Mouse (Mus musculus) heart, embryonic 15.5 days (tissue): ENCODE measurements at regions not wholly inside any gene's neighbourhood (a gene's known extent, or its start where the extent isn't known, plus 50 kb on each side); places are given as distances from the start of the nearest gene placed in this dataset.

Experiments used
- ATAC-seq: fragments of 200-750 bp; cut with Nextera tagmentation; replicated peaks from 2 replicates; pipeline ENCODE4 v1.8.0; 2017; ENCODE audit warnings: low read depth, moderate TSS enrichment; ENCODE audit not compliant: insufficient number of reproducible peaks, insufficient read depth, low FRiP score
- H3K27ac ChIP-seq: fragments of 300-500 bp; sonication (generic); 2 replicates; pipeline ENCODE4 v1.5.1; 2015; ENCODE audit warnings: mild to moderate bottlenecking, inconsistent platforms
- H3K27me3 ChIP-seq: fragments of 300-500 bp; sonication (generic); 2 replicates; pipeline ENCODE4 v1.6.1; 2015; ENCODE audit warnings: inconsistent platforms
- H3K36me3 ChIP-seq: fragments of 300-500 bp; sonication (generic); 2 replicates; pipeline ENCODE4 v1.6.1; 2015; ENCODE audit warnings: mild to moderate bottlenecking, inconsistent platforms
- H3K4me1 ChIP-seq: fragments of 300-500 bp; sonication (generic); replicated peaks from 2 replicates; pipeline ENCODE4 v1.6.1; 2015; ENCODE audit warnings: inconsistent platforms
- H3K4me2 ChIP-seq: fragments of 300-500 bp; sonication (generic); 2 replicates; pipeline ENCODE4 v1.6.1; 2015; ENCODE audit warnings: inconsistent platforms, mild to moderate bottlenecking, moderate library complexity
- H3K4me3 ChIP-seq: fragments of 300-500 bp; sonication (generic); 2 replicates; pipeline ENCODE4 v1.5.1; 2015; ENCODE audit warnings: mild to moderate bottlenecking, inconsistent platforms
- H3K9ac ChIP-seq: fragments of 300-500 bp; sonication (generic); 2 replicates; pipeline ENCODE4 v1.6.1; 2015; ENCODE audit warnings: mild to moderate bottlenecking, inconsistent platforms
- H3K9me3 ChIP-seq: fragments of 300-500 bp; sonication (generic); replicated peaks from 2 replicates; pipeline ENCODE4 v1.6.1; 2016; ENCODE audit warnings: inconsistent platforms
- WGBS: fragments of 180-500 bp; shearing (Covaris S2); methylation state at CpG from one replicate; pipeline ENCODE4 v1.1.7; 2015; ENCODE audit warnings: mixed read lengths; 5-methylcytosine and 5-hydroxymethylcytosine counted together

DNA sequence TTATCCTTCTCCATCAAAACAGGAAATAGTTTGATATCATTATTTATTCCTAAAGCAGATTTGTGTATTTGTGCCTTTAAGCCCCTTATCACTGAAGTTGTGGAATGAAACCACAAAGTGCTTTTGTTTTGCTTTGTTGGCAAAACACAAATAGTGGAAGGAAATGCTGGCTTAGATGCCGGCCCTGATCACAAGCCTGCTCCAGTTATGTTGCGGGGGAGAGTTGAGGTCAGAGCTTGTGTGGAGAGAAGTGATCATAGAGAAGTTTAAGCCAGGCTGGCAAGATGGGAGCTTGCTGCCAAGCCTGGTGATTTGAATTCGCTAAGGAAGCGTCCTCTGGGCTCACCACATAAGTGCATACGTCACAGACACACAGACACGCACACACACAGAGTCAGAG is 74.2 kb upstream of the S1pr1 start:
- H3K36me3 ChIP-seq = no peaks in the 10 kb centered on the region
- H3K27ac ChIP-seq = no peak overlapping the region
- no peaks in the 10 kb centered on the region for H3K9me3 ChIP-seq
- H3K9ac ChIP-seq = no peak overlapping the region
- H3K4me2 ChIP-seq = no peak overlapping the region
- H3K4me1 ChIP-seq = peaks cover 10% of the 10 kb centered on the region
- no peak overlapping the region for H3K4me3 ChIP-seq
- no peak for ATAC-seq
- H3K27me3 ChIP-seq = no peaks in the 10 kb centered on the region
- WGBS = 72% methylated on average over 6 of the region's 6 CpGs

DNA sequence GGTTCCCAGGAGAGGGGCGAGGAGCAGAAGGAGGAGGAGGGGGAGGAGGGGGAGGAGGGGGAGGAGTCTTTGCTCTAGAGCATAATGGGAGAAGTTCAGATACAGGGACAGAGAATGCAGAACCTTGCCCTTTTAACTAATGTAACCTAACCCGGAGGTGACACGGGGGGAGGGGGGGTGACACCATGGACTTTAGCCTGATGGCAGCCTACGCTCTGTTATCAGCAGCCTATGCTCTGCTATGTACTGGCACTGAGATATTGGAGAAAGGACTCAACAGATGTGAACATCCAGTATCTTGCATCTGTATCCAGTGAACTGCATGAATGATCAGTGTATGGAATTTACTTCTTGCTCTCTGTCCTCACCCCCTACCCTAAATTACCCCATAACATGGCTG is 77.7 kb upstream of the S1pr1 start:
- Histone ChIP-seq H3K4me1 (peaks cover 10% of the 10 kb centered on the region), H3K4me3 (no peak overlapping the region), H3K9ac (no peak overlapping the region), H3K36me3 (no peaks in the 10 kb centered on the region), H3K27me3 (no peaks in the 10 kb centered on the region), H3K9me3 (no peaks in the 10 kb centered on the region), H3K4me2 (no peak overlapping the region; the same call in 1 of the 2 replicates), H3K27ac (0 out of 2 replicates have a peak overlapping the region, but pooled peaks have one; percentile 79)
- no peak for ATAC-seq
- 29% methylated on average over 4 of the region's 4 CpGs for WGBS

DNA sequence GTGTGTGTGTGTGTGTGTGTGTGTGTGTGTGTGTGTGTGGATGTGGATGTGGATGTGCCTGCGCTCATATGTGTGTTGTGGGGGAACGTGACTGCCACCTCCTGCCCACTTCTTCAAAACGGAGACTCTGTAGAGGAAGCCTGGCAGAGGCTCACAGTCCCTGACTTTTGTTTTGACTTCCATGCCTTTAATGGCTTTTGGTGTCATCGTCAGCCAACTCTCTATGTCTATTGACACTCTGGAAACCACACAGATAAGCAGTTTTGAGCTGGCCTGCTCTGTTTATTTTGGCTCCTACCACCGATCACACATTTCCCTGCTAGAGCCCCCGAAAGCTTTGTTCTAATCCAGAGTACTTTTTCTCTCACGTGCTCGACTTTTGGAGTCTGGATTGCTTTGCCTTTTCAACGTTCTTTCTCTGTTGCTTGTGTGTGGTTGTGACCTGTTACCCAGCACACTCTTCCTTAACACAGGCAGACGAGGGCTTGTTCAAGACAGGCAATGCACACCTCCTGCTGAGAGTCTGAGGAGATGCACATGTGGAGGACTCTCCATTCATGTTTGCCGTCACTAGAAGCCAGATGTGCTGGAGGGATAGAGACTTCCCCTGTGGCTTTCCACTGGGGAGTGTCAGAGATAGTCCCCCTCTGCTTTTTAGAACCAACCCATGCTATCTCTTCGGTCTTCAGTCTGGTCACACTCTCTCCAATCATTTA is 78.6 kb upstream of the S1pr1 start:
- Histone ChIP-seq H3K27me3 (no peaks in the 10 kb centered on the region), H3K36me3 (no peaks in the 10 kb centered on the region), H3K4me2 (peak overlapping the region; percentile 55), H3K9ac (peak overlapping the region; percentile 14; the same call in 1 of the 2 replicates), H3K4me3 (peak overlapping the region; percentile 29), H3K9me3 (no peaks in the 10 kb centered on the region), H3K4me1 (peaks cover 10% of the 10 kb centered on the region), H3K27ac (peak overlapping the region; percentile 79)
- ATAC-seq = peak; percentile 84
- WGBS = 9% methylated on average over 12 of the region's 12 CpGs

GRCm38 (mm10) chr3:115799326-115799725 is 84.5 kb upstream of the S1pr1 start:
- 76% methylated on average over 10 of the region's 10 CpGs for WGBS
- Histone ChIP-seq H3K4me1 (peaks cover 12% of the 10 kb centered on the region), H3K27ac (no peak overlapping the region), H3K4me2 (no peak overlapping the region), H3K27me3 (no peaks in the 10 kb centered on the region), H3K4me3 (no peak overlapping the region), H3K36me3 (no peaks in the 10 kb centered on the region), H3K9ac (no peak overlapping the region), H3K9me3 (no peaks in the 10 kb centered on the region)
- no peak for ATAC-seq

DNA sequence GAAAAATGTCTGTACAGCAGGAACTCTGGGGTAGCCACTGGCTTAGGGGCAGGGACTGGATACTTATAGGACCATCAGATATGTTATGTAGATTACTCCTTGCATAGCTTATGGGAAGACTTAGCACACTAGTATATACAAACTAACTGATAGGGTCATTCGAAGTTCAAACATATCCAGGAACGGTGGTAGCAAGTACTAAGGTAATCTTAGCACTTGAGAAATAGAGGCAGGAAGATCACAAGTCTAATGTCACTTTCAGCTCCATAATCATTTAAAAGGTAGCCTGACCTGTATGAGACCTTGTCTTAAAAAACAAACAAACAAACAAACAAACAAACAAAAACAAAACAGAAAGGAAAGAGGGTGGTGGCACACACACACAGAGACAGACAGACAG is 85.1 kb upstream of the S1pr1 start:
- Histone ChIP-seq H3K27ac (no peak overlapping the region), H3K27me3 (no peaks in the 10 kb centered on the region), H3K36me3 (no peaks in the 10 kb centered on the region), H3K4me2 (no peak overlapping the region), H3K9me3 (no peaks in the 10 kb centered on the region), H3K4me3 (no peak overlapping the region), H3K9ac (no peak overlapping the region), H3K4me1 (peaks cover 12% of the 10 kb centered on the region)
- ATAC-seq = no peak
- WGBS = 57% methylated on average over 2 of the region's 2 CpGs

DNA sequence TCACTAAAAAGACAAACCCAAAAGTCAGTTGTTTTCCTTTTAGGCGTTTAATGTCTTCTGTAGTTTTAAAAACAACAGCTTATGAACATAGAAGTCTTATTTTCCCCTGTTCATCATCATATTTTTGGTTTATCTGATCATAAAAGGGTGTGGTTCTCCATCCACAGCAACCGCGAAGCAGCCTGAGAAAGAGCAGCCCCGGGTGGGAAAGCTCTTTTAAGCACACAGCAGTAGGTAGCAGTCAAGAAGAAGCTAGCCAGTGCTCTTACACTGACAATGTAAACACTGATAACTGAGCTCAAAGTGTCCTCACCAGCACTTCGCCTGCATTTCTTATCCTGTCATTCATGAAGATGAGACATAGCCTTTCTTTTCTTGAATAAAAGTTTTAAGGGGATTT is 86.0 kb upstream of the S1pr1 start:
- Histone ChIP-seq H3K9me3 (no peaks in the 10 kb centered on the region), H3K27ac (no peak overlapping the region; the same call in 1 of the 2 replicates)
- 28% methylated on average over 5 of the region's 5 CpGs for WGBS

GRCm38 (mm10) chr3:115801581-115802200 is 85.9 kb upstream of the Dph5 start:
- Histone ChIP-seq H3K9ac (no peak overlapping the region), H3K27ac (peak overlapping the region; percentile 20; the same call in 1 of the 2 replicates), H3K9me3 (no peaks in the 10 kb centered on the region), H3K36me3 (no peaks in the 10 kb centered on the region), H3K4me1 (peaks cover 12% of the 10 kb centered on the region), H3K4me2 (no peak overlapping the region), H3K4me3 (no peak overlapping the region), H3K27me3 (no peaks in the 10 kb centered on the region)
- 64% methylated on average over 5 of the region's 5 CpGs for WGBS
- no peak for ATAC-seq

More for the DNA sequence above, 86.0 kb upstream of the S1pr1 start:
- peaks cover 12% of the 10 kb centered on the region for H3K4me1 ChIP-seq
- H3K4me3 ChIP-seq = no peak overlapping the region
- no peaks in the 10 kb centered on the region for H3K27me3 ChIP-seq
- ATAC-seq = no peak
- H3K4me2 ChIP-seq = no peak overlapping the region
- no peaks in the 10 kb centered on the region for H3K36me3 ChIP-seq
- H3K9ac ChIP-seq = no peak overlapping the region

DNA sequence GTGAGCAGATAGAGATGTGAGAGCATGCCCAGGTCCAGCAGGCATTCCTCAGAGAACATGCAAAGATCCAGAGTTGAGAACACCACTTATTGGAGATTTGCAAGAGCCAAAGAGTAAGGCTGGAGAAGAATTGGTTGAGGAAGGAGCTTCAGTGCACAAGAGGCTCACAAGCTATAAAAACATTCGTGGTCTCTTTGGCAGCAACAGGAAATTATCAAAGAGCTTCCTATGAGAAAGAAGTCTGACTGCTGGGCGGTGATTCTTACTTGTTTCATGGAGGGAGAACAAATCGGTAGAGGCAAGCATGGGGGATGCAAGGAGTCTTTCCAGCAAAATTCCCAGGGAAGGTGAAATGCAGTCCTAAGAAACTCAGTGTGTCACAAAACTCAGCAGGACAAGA is 83.0 kb upstream of the Dph5 start:
- no peaks in the 10 kb centered on the region for H3K27me3 ChIP-seq
- no peak overlapping the region for H3K4me2 ChIP-seq
- H3K9me3 ChIP-seq = no peaks in the 10 kb centered on the region
- H3K27ac ChIP-seq = no peak overlapping the region
- H3K36me3 ChIP-seq = no peaks in the 10 kb centered on the region
- H3K4me1 ChIP-seq = peaks cover 12% of the 10 kb centered on the region
- no peak overlapping the region for H3K4me3 ChIP-seq
- no peak overlapping the region for H3K9ac ChIP-seq
- ATAC-seq = no peak
- WGBS = 59% methylated on average over 3 of the region's 3 CpGs

DNA sequence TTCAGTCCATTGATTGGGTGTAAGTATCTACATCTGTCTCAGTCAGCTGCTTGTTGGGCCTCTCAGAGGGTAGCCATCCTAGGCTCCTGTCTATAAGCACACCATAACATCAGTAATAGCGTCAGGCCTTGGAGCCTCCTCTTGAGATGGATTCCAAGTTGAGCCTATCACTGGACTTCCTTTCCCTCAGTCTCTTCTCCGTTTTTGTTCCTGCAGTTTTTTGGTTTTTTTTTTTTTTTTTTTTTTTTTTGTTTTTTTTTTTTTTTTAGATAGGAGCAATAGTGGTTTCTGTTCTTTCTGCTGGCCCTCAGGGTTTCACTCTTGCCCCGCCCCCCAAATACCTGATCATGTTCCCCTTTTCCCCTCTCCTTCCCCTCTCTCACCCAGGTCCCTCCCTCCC is 80.6 kb upstream of the Dph5 start:
- 60% methylated on average over 3 of the region's 3 CpGs for WGBS
- Histone ChIP-seq H3K9me3 (no peaks in the 10 kb centered on the region), H3K4me1 (peaks cover 6% of the 10 kb centered on the region), H3K36me3 (no peaks in the 10 kb centered on the region), H3K27me3 (no peaks in the 10 kb centered on the region), H3K9ac (no peak overlapping the region), H3K4me2 (no peak overlapping the region), H3K27ac (no peak overlapping the region), H3K4me3 (no peak overlapping the region)
- ATAC-seq = no peak

DNA sequence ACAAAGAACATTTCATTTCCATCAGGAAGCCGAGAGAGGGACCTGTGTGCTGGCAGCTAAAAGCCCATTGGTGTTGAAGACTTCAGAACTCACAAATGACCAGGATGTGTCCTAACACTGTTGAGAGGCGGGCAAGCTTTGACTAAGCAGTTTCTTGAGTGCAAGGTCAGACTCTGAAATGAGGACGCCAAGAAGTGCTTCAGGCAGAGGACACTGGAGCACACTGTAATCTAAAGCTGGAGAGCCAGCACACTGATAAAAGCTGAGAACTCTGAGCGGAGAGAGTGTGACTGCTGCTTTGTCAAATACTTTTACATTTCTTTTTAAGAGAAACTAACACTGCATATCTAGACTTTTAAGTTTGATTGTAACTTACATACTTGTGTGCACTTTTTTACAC is 72.5 kb upstream of the Dph5 start:
- Histone ChIP-seq H3K9me3 (no peaks in the 10 kb centered on the region), H3K4me2 (peak overlapping the region; percentile 41), H3K4me1 (peaks cover 40% of the 10 kb centered on the region), H3K36me3 (no peaks in the 10 kb centered on the region), H3K9ac (no peak overlapping the region), H3K27ac (peak overlapping the region; percentile 79), H3K27me3 (no peaks in the 10 kb centered on the region), H3K4me3 (no peak overlapping the region)
- peak; percentile 40; the same call in 1 of the 2 replicates for ATAC-seq
- WGBS = 12% methylated on average over 4 of the region's 4 CpGs

- H3K4me1 ChIP-seq = peaks cover 45% of the 10 kb centered on the region
- WGBS = 29% methylated on average over 12 of the region's 12 CpGs
- H3K27me3 ChIP-seq = no peaks in the 10 kb centered on the region
- H3K4me3 ChIP-seq = no peak overlapping the region
- H3K9ac ChIP-seq = no peak overlapping the region
- H3K9me3 ChIP-seq = no peaks in the 10 kb centered on the region
- H3K36me3 ChIP-seq = no peaks in the 10 kb centered on the region
- ATAC-seq = peak; percentile 52
- H3K4me2 ChIP-seq = peak overlapping the region; percentile 41
- H3K27ac ChIP-seq = peak overlapping the region; percentile 79
Observed at GRCm38 (mm10) chr3:115815571-115816156, 72.0 kb upstream of the Dph5 start.
